Mouse (Mus musculus) E14TG2a.4 (cell line): Measurements from ENCODE around the gene Pheta1.

Experiments used
- H3K27me3 ChIP-seq: 2 replicates; pipeline ENCODE4 v1.6.1; 2014; ENCODE audit warnings: low read length, control low read depth; ENCODE audit not compliant: insufficient read depth
- H3K36me3 ChIP-seq: 2 replicates; pipeline ENCODE4 v1.6.1; 2014; ENCODE audit warnings: low read length, control low read depth; ENCODE audit not compliant: insufficient read depth
- H3K4me1 ChIP-seq: replicated peaks from 2 replicates; pipeline ENCODE4 v1.6.1; 2014; ENCODE audit warnings: low read depth, low read length, control low read depth
- H3K4me3 ChIP-seq: replicated peaks from 2 replicates; pipeline ENCODE4 v1.5.1; 2014; ENCODE audit warnings: mild to moderate bottlenecking, low read length
- H3K9me3 ChIP-seq: 2 replicates; pipeline ENCODE4 v1.6.1; 2014; ENCODE audit warnings: low read length, control low read depth
- CTCF ChIP-seq: conservative IDR thresholded peaks from 2 replicates; pipeline ENCODE4 v1.5.1; 2014; ENCODE audit warnings: low read length
- NANOG ChIP-seq: IDR thresholded peaks from 2 replicates; pipeline ENCODE4 v1.6.1; 2014; ENCODE audit warnings: borderline replicate concordance, low read length, mixed read lengths
- POU5F1 ChIP-seq: IDR thresholded peaks from 2 replicates; pipeline ENCODE4 v1.6.1; 2014; ENCODE audit warnings: low read length, borderline replicate concordance

Pheta1 gene

GRCm38 (mm10) chr5:121876901-121877300, 28.1 kb downstream of the Pheta1 start:
- Histone ChIP-seq H3K4me3 (no peak overlapping the region), H3K36me3 (no peaks in the 10 kb centered on the region), H3K9me3 (no peaks in the 10 kb centered on the region), H3K27me3 (peaks cover 11% of the 10 kb centered on the region), H3K4me1 (peaks cover 48% of the 10 kb centered on the region)
- TF ChIP-seq NANOG, result no peak

- no peak for TF ChIP-seq CTCF
- TF ChIP-seq NANOG, result no peak
- no peak for TF ChIP-seq POU5F1
- Histone ChIP-seq H3K9me3 (no peaks in the 10 kb centered on the region), H3K27me3 (peaks cover 11% of the 10 kb centered on the region), H3K36me3 (no peaks in the 10 kb centered on the region), H3K4me1 (peaks cover 54% of the 10 kb centered on the region), H3K4me3 (peak overlapping the region; percentile 26; the same call in 1 of the 2 replicates)
Observed at GRCm38 (mm10) chr5:121878703-121879102, 29.9 kb downstream of the Pheta1 start.

- Histone ChIP-seq H3K4me3 (peak overlapping the region; percentile 26; the same call in 1 of the 2 replicates), H3K9me3 (no peaks in the 10 kb centered on the region), H3K27me3 (peaks cover 10% of the 10 kb centered on the region), H3K4me1 (peaks cover 53% of the 10 kb centered on the region), H3K36me3 (no peaks in the 10 kb centered on the region)
- no peak for TF ChIP-seq POU5F1
- TF ChIP-seq CTCF, result peak; percentile 89
- TF ChIP-seq NANOG, result no peak
Observed at GRCm38 (mm10) chr5:121879211-121879610, 30.4 kb downstream of the Pheta1 start.

GRCm38 (mm10) chr5:121883356-121883755, 34.6 kb downstream of the Pheta1 start:
- peaks cover 5% of the 10 kb centered on the region; the same call in 1 of the 2 replicates for H3K9me3 ChIP-seq
- H3K36me3 ChIP-seq, result no peaks in the 10 kb centered on the region
- peaks cover 65% of the 10 kb centered on the region for H3K4me1 ChIP-seq
- 0 out of 2 replicates have a peak, but pooled peaks cover 2% of the 10 kb centered on the region for H3K27me3 ChIP-seq
- H3K4me3 ChIP-seq, result no peak overlapping the region
- TF ChIP-seq NANOG (no peak), POU5F1 (no peak), CTCF (no peak)

- no peak overlapping the region for H3K4me3 ChIP-seq
- TF ChIP-seq NANOG (no peak), POU5F1 (no peak), CTCF (no peak)
- H3K9me3 ChIP-seq, result peaks cover 5% of the 10 kb centered on the region; the same call in 1 of the 2 replicates
- H3K36me3 ChIP-seq, result no peaks in the 10 kb centered on the region
- peaks cover 5% of the 10 kb centered on the region for H3K27me3 ChIP-seq
- peaks cover 60% of the 10 kb centered on the region for H3K4me1 ChIP-seq
Observed at GRCm38 (mm10) chr5:121889375-121889774, 40.6 kb downstream of the Pheta1 start.

- no peak overlapping the region for H3K4me3 ChIP-seq
- peaks cover 8% of the 10 kb centered on the region for H3K27me3 ChIP-seq
- H3K9me3 ChIP-seq, result peaks cover 5% of the 10 kb centered on the region; the same call in 1 of the 2 replicates
- no peak for TF ChIP-seq CTCF
- no peak for TF ChIP-seq POU5F1
- TF ChIP-seq NANOG, result no peak
- H3K4me1 ChIP-seq, result peaks cover 60% of the 10 kb centered on the region
- no peaks in the 10 kb centered on the region for H3K36me3 ChIP-seq
Observed at GRCm38 (mm10) chr5:121889819-121890362, 41.1 kb downstream of the Pheta1 start.

GRCm38 (mm10) chr5:121890925-121891324, 42.1 kb downstream of the Pheta1 start:
- 0 out of 2 replicates have a peak overlapping the region, but pooled peaks have one; percentile 0 for H3K4me3 ChIP-seq
- TF ChIP-seq POU5F1, result no peak
- TF ChIP-seq NANOG, result no peak
- no peak for TF ChIP-seq CTCF
- peaks cover 13% of the 10 kb centered on the region for H3K27me3 ChIP-seq
- peaks cover 5% of the 10 kb centered on the region; the same call in 1 of the 2 replicates for H3K9me3 ChIP-seq
- no peaks in the 10 kb centered on the region for H3K36me3 ChIP-seq
- H3K4me1 ChIP-seq, result peaks cover 64% of the 10 kb centered on the region

- Histone ChIP-seq H3K4me1 (peaks cover 69% of the 10 kb centered on the region), H3K27me3 (peaks cover 19% of the 10 kb centered on the region), H3K36me3 (no peaks in the 10 kb centered on the region), H3K9me3 (peaks cover 5% of the 10 kb centered on the region; the same call in 1 of the 2 replicates), H3K4me3 (peak overlapping the region; percentile 49)
- no peak for TF ChIP-seq NANOG
- no peak for TF ChIP-seq POU5F1
Observed at GRCm38 (mm10) chr5:121892281-121892680, 43.5 kb downstream of the Pheta1 start.

- Histone ChIP-seq H3K27me3 (peaks cover 21% of the 10 kb centered on the region), H3K4me3 (no peak overlapping the region), H3K36me3 (no peaks in the 10 kb centered on the region), H3K4me1 (peaks cover 69% of the 10 kb centered on the region), H3K9me3 (no peaks in the 10 kb centered on the region)
- TF ChIP-seq CTCF, result peak; percentile 51
- TF ChIP-seq NANOG, result no peak
Observed at GRCm38 (mm10) chr5:121893581-121893980, 44.8 kb downstream of the Pheta1 start.
